Comparison of ENCODE assay signal across 8 mouse cellular contexts in genomic region chr9:53705992-53706696, GRCm38 (mm10). TPM values are rescaled to one million over a fixed set of nuclear protein-coding genes. Genes with fewer than 3 reads are reported as not detected.
DNase-seq lines count a peak whose midpoint lies in the region; ATAC-seq lines count a peak whose summit lies in the region.

Gene Rab39, minus strand, starts transcription at chr9:53706232.

- ATAC-seq in megakaryocyte progenitor cell, adult 5-6 weeks (replicated peaks; ENCODE audit: poor library complexity) = peak; percentile 94

- intact Hi-C loops in left cerebral cortex, postnatal 10 days (cut with DNase I) = no loop called here

- DNase-seq in adrenal gland, adult (ENCODE audit: inconsistent age in 2 of 2, low spot score in 1 of 2) = peak; percentile 73 to 86
- peak; percentile 95 for DNase-seq in embryo, embryonic 10 days (ENCODE audit: low spot score)
- peak; percentile 76 for DNase-seq in gastrocnemius, postnatal 10 days
- peak; percentile 82 for DNase-seq in induced T-regulatory cell, adult 2 months (ENCODE audit: low read depth)
- DNase-seq in left cerebral cortex, postnatal 10 days (ENCODE audit: extremely low spot score in 1 of 2, low spot score in 2 of 2) = peak; percentile 81 to 90
- DNase-seq in right cerebral cortex, postnatal 10 days (ENCODE audit: low spot score in 2 of 2) = peak; percentile 91 to 92
- peak; percentile 38 to 50 for DNase-seq in urinary bladder, postnatal 36 days (ENCODE audit: low spot score in 2 of 2)

RNA-seq across cellular contexts. Expression of gene Rab39, which starts in this region (rescaled TPM):
- total RNA-seq in gastrocnemius, postnatal 10 days (2021) = under 1 TPM in 1 of 2 experiments, not detected in 1; 0.14 TPM
- total RNA-seq in left cerebral cortex, postnatal 10 days (2021) = 1 to 10 TPM; 1.2 to 1.7 TPM
- total RNA-seq in megakaryocyte progenitor cell, adult 5-6 weeks (2015) = 0.64 TPM in 1 of 2 replicates, not detected in the other
- total RNA-seq in megakaryocyte progenitor cell, adult 5-6 weeks (2017) = 0.17 and 0.21 TPM in 2 replicates

Comparison
In these comparisons a context has a peak if more than half of its experiments do, and no peak if none do; other contexts are left out.
1. Peak in every context shown above with its lines: DNase-seq and ATAC-seq.
2. Peak in DNase-seq in gastrocnemius, postnatal 10 days; RNA of the gene not detected or under 1 TPM.
3. Peak in ATAC-seq in megakaryocyte progenitor cell, adult 5-6 weeks; RNA of the gene not detected or under 1 TPM.
4. DNase-seq: peak in every context shown above with its lines; median percentile 95 in embryo, embryonic 10 days; 92 in right cerebral cortex, postnatal 10 days; 86 in left cerebral cortex, postnatal 10 days; 82 in induced T-regulatory cell, adult 2 months; 80 in adrenal gland, adult; 76 in gastrocnemius, postnatal 10 days; 44 in urinary bladder, postnatal 36 days.